Mouse (Mus musculus): ENCODE measurements around the gene Pik3c2g. TPM values are rescaled to one million over a fixed set of nuclear protein-coding genes. Genes with fewer than 3 reads are reported as not detected.

The Pik3c2g gene
- polyA plus RNA-seq, 1 experiment from 2014 or later, result 0.21 TPM

DNA sequence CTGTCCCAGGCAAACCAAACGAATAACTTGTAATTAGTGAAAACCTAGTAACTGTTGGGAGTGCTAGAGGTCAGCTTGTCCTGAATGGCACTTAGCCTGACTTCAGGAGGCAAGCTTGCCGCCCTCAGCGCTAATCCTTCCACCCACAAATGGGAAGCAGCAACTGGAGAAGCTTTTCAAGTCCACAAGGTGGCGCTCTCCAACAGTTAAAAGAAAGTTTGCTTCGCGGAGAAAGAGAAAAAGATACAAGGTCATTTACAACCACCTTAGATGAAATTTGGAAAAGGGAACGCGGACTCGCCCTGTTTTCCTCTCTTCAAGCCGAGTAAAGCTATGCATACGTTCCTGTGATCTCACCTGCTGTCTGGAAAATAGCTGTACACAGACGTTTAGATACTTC lies 2.3 kb downstream of the Pik3c2g start:
- Histone ChIP-seq H3K9ac (no peak overlapping the region), H3K27me3 (ENCODE audit: control insufficient read depth, insufficient read depth, low read length) (no peaks in the 10 kb centered on the region; the same call in 1 of the 2 replicates), H3K4me2 (replicated peaks) (0 out of 2 replicates have a peak overlapping the region, but pooled peaks have one; percentile 5), H3K36me3 (replicated peaks; ENCODE audit: control insufficient read depth, insufficient read depth) (no peaks in the 10 kb centered on the region), H3K9me3 (ENCODE audit: control insufficient read depth, low read length) (no peaks in the 10 kb centered on the region), H3K4me1 (replicated peaks; ENCODE audit: control insufficient read depth, insufficient read depth, low read length) (0 out of 2 replicates have a peak, but pooled peaks cover 4% of the 10 kb centered on the region), H3K27ac (no peak overlapping the region), H3K4me3 (replicated peaks; ENCODE audit: low read length) (no peak overlapping the region)
- 8% methylated on average over 12 of the region's 12 CpGs for WGBS
- no peak; the same call in 1 of the 2 replicates for ATAC-seq (ENCODE audit: low FRiP score)
- DNase-seq (ENCODE audit: low spot score), result peak; percentile 93

DNA sequence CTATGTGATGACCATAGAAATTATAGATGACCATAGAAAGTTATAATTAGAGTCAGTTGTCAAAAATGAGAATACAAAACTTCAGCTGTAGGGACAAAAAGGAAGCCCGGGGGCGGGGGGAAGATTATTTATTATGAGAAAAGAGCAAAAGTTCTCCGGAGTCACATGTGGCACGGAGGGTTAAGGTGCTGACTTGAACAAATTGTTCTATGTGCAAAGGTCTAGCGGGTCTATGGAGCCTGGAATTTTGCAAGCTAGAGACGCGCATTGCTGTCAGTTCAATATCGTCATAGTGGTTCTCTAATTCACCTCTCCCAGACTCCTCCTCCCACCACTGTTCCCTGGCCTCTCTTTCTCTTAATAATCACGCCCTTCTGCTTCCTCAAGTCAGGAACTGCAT lies 2.8 kb downstream of the Pik3c2g start:
- ATAC-seq (ENCODE audit: low FRiP score) (no peak), DNase-seq (ENCODE audit: low spot score) (no peak)
- no peaks in the 10 kb centered on the region for H3K36me3 ChIP-seq (replicated peaks; ENCODE audit: control insufficient read depth, insufficient read depth)
- H3K9me3 ChIP-seq (ENCODE audit: control insufficient read depth, low read length), result no peaks in the 10 kb centered on the region
- H3K4me3 ChIP-seq (replicated peaks; ENCODE audit: low read length), result no peak overlapping the region
- 0 out of 2 replicates have a peak, but pooled peaks cover 4% of the 10 kb centered on the region for H3K4me1 ChIP-seq (replicated peaks; ENCODE audit: control insufficient read depth, insufficient read depth, low read length)
- H3K4me2 ChIP-seq (replicated peaks), result 0 out of 2 replicates have a peak overlapping the region, but pooled peaks have one; percentile 5
- H3K27me3 ChIP-seq (ENCODE audit: control insufficient read depth, insufficient read depth, low read length), result no peaks in the 10 kb centered on the region; the same call in 1 of the 2 replicates
- H3K9ac ChIP-seq, result no peak overlapping the region
- H3K27ac ChIP-seq, result no peak overlapping the region
- whole genome bisulfite sequencing, result 73% methylated on average over 9 of the region's 9 CpGs

GRCm38 (mm10) chr6:139592081-139592480 lies 5.1 kb downstream of the Pik3c2g start:
- Histone ChIP-seq H3K27me3 (ENCODE audit: control insufficient read depth, insufficient read depth, low read length) (no peaks in the 10 kb centered on the region; the same call in 1 of the 2 replicates), H3K4me3 (replicated peaks; ENCODE audit: low read length) (no peak overlapping the region), H3K27ac (no peak overlapping the region), H3K9ac (no peak overlapping the region), H3K4me2 (replicated peaks) (no peak overlapping the region), H3K4me1 (replicated peaks; ENCODE audit: control insufficient read depth, insufficient read depth, low read length) (0 out of 2 replicates have a peak, but pooled peaks cover 4% of the 10 kb centered on the region), H3K9me3 (ENCODE audit: control insufficient read depth, low read length) (no peaks in the 10 kb centered on the region), H3K36me3 (replicated peaks; ENCODE audit: control insufficient read depth, insufficient read depth) (no peaks in the 10 kb centered on the region)
- ATAC-seq (ENCODE audit: low FRiP score) (no peak), DNase-seq (ENCODE audit: low spot score) (no peak)
- WGBS, result 56% methylated on average over 3 of the region's 3 CpGs

- Histone ChIP-seq H3K27me3 (ENCODE audit: control insufficient read depth, insufficient read depth, low read length) (no peaks in the 10 kb centered on the region), H3K4me3 (replicated peaks; ENCODE audit: low read length) (no peak overlapping the region), H3K4me2 (replicated peaks) (no peak overlapping the region), H3K27ac (no peak overlapping the region), H3K36me3 (replicated peaks; ENCODE audit: control insufficient read depth, insufficient read depth) (no peaks in the 10 kb centered on the region), H3K9ac (no peak overlapping the region), H3K9me3 (ENCODE audit: control insufficient read depth, low read length) (no peaks in the 10 kb centered on the region), H3K4me1 (replicated peaks; ENCODE audit: control insufficient read depth, insufficient read depth, low read length) (0 out of 2 replicates have a peak, but pooled peaks cover 4% of the 10 kb centered on the region)
- WGBS, result 49% methylated on average over 2 of the region's 2 CpGs
- ATAC-seq (ENCODE audit: low FRiP score) (no peak), DNase-seq (ENCODE audit: low spot score) (no peak)
Observed at GRCm38 (mm10) chr6:139596433-139596832, 9.4 kb downstream of the Pik3c2g start.

GRCm38 (mm10) chr6:139599216-139599615 lies 12.2 kb downstream of the Pik3c2g start:
- DNase-seq (ENCODE audit: low spot score) (no peak), ATAC-seq (ENCODE audit: low FRiP score) (no peak)
- H3K4me2 ChIP-seq (replicated peaks), result no peak overlapping the region
- H3K9me3 ChIP-seq (ENCODE audit: control insufficient read depth, low read length), result no peaks in the 10 kb centered on the region
- no peak overlapping the region for H3K9ac ChIP-seq
- H3K4me3 ChIP-seq (replicated peaks; ENCODE audit: low read length), result no peak overlapping the region
- H3K4me1 ChIP-seq (replicated peaks; ENCODE audit: control insufficient read depth, insufficient read depth, low read length), result no peaks in the 10 kb centered on the region
- no peaks in the 10 kb centered on the region for H3K27me3 ChIP-seq (ENCODE audit: control insufficient read depth, insufficient read depth, low read length)
- no peaks in the 10 kb centered on the region for H3K36me3 ChIP-seq (replicated peaks; ENCODE audit: control insufficient read depth, insufficient read depth)
- H3K27ac ChIP-seq, result no peak overlapping the region
- WGBS, result 93% methylated on average over 1 of the region's 1 CpGs

DNA sequence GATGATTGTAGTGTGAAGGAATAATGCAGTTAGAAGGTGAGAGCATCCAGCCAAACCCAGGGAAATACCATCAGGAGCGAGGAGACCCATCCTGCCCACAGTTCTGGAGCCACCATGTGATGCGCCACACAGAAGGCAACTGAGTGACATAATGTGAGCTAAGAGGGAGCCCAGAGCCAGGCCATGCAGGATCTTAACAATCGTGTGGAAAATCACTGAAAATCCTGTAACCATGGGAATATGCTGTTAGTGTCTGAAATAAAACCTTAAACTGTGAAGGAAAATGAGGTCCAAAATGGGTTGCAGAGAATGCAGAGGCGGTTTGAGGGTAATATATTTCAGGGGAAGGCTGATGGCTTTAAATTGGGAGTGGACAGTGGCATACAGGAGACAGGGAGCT lies 31.8 kb downstream of the Pik3c2g start:
- no peak overlapping the region for H3K4me2 ChIP-seq (replicated peaks)
- no peak overlapping the region for H3K9ac ChIP-seq
- H3K4me3 ChIP-seq (replicated peaks; ENCODE audit: low read length), result no peak overlapping the region
- H3K36me3 ChIP-seq (replicated peaks; ENCODE audit: control insufficient read depth, insufficient read depth), result no peaks in the 10 kb centered on the region
- DNase-seq (ENCODE audit: low spot score) (no peak), ATAC-seq (ENCODE audit: low FRiP score) (no peak)
- H3K4me1 ChIP-seq (replicated peaks; ENCODE audit: control insufficient read depth, insufficient read depth, low read length), result no peaks in the 10 kb centered on the region
- H3K9me3 ChIP-seq (ENCODE audit: control insufficient read depth, low read length), result no peaks in the 10 kb centered on the region
- no peak overlapping the region for H3K27ac ChIP-seq
- 91% methylated on average over 4 of the region's 4 CpGs for WGBS
- no peaks in the 10 kb centered on the region for H3K27me3 ChIP-seq (ENCODE audit: control insufficient read depth, insufficient read depth, low read length)

DNA sequence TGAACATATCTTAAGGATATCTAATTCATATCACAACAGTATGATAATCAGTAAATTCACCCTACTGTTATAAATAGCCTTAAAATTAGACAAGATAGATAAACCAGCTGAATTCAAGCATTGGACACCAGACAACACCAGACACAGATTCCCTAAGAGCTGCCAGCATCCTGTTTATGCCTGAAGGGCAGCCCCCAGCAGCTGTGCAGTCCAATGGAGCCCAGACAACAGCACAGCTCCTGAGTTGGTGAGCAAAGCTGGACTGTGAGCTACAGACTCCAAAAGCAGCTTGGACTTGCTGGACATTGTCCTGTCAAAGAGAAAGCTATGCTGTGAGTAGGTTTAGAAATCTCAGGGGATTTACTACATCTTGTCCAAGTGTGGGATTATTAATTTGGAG lies 37.7 kb downstream of the Pik3c2g start:
- H3K27me3 ChIP-seq (ENCODE audit: control insufficient read depth, insufficient read depth, low read length), result no peaks in the 10 kb centered on the region
- no peak overlapping the region for H3K4me2 ChIP-seq (replicated peaks)
- no peaks in the 10 kb centered on the region for H3K36me3 ChIP-seq (replicated peaks; ENCODE audit: control insufficient read depth, insufficient read depth)
- DNase-seq (ENCODE audit: low spot score), result no peak
- H3K9ac ChIP-seq, result no peak overlapping the region
- no peak overlapping the region for H3K27ac ChIP-seq
- H3K4me3 ChIP-seq (replicated peaks; ENCODE audit: low read length), result no peak overlapping the region
- H3K9me3 ChIP-seq (ENCODE audit: control insufficient read depth, low read length), result no peaks in the 10 kb centered on the region
- no peaks in the 10 kb centered on the region for H3K4me1 ChIP-seq (replicated peaks; ENCODE audit: control insufficient read depth, insufficient read depth, low read length)
- no peak for ATAC-seq (ENCODE audit: low FRiP score)

GRCm38 (mm10) chr6:139634561-139634960 lies 47.5 kb downstream of the Pik3c2g start:
- H3K27ac ChIP-seq, result no peak overlapping the region
- H3K27me3 ChIP-seq (ENCODE audit: control insufficient read depth, insufficient read depth, low read length), result no peaks in the 10 kb centered on the region
- H3K9me3 ChIP-seq (ENCODE audit: control insufficient read depth, low read length), result no peaks in the 10 kb centered on the region
- no peaks in the 10 kb centered on the region for H3K36me3 ChIP-seq (replicated peaks; ENCODE audit: control insufficient read depth, insufficient read depth)
- no peaks in the 10 kb centered on the region for H3K4me1 ChIP-seq (replicated peaks; ENCODE audit: control insufficient read depth, insufficient read depth, low read length)
- H3K4me3 ChIP-seq (replicated peaks; ENCODE audit: low read length), result no peak overlapping the region
- ATAC-seq (ENCODE audit: low FRiP score) (no peak), DNase-seq (ENCODE audit: low spot score) (no peak)
- no peak overlapping the region for H3K9ac ChIP-seq
- WGBS, result 85% methylated on average over 3 of the region's 3 CpGs
- no peak overlapping the region for H3K4me2 ChIP-seq (replicated peaks)

DNA sequence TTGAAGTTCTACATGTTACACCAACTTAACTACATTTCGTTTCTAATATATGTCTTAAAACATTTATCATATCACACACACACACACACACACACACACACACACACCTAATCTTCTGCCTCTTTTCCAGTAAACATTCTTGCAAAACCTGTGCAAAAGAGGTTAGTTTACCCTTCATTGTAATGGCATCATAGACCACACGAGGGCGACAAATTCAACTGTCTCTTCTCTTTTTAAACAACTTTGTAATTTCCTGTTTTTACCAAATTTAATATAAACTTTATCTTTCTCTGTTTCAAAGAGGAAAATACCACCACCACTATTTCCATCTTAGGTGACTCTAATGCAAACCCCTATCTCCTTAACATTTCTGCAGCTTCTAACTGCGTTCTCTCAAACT lies 68.4 kb downstream of the Pik3c2g start:
- DNase-seq (ENCODE audit: low spot score), result peak; percentile 70
- ATAC-seq (ENCODE audit: low FRiP score), result no peak

GRCm38 (mm10) chr6:139662462-139662861 lies 75.4 kb downstream of the Pik3c2g start:
- WGBS, result 40% methylated on average over 1 of the region's 1 CpGs
- ATAC-seq (ENCODE audit: low FRiP score) (peak; percentile 37; the same call in 1 of the 2 replicates), DNase-seq (ENCODE audit: low spot score) (peak; percentile 58)
- H3K4me1 ChIP-seq (replicated peaks; ENCODE audit: control insufficient read depth, insufficient read depth, low read length), result no peaks in the 10 kb centered on the region
- no peak overlapping the region for H3K9ac ChIP-seq
- H3K27me3 ChIP-seq (ENCODE audit: control insufficient read depth, insufficient read depth, low read length), result no peaks in the 10 kb centered on the region
- H3K36me3 ChIP-seq (replicated peaks; ENCODE audit: control insufficient read depth, insufficient read depth), result no peaks in the 10 kb centered on the region
- H3K4me3 ChIP-seq (replicated peaks; ENCODE audit: low read length), result no peak overlapping the region
- H3K9me3 ChIP-seq (ENCODE audit: control insufficient read depth, low read length), result peaks cover 4% of the 10 kb centered on the region; the same call in 1 of the 2 replicates
- no peak overlapping the region for H3K27ac ChIP-seq
- H3K4me2 ChIP-seq (replicated peaks), result no peak overlapping the region

More for the DNA sequence above, 68.4 kb downstream of the Pik3c2g start:
- 32% methylated on average over 4 of the region's 4 CpGs for WGBS
- no peaks in the 10 kb centered on the region for H3K36me3 ChIP-seq (replicated peaks; ENCODE audit: control insufficient read depth, insufficient read depth)
- no peak overlapping the region for H3K9ac ChIP-seq
- H3K4me3 ChIP-seq (replicated peaks; ENCODE audit: low read length), result no peak overlapping the region
- H3K9me3 ChIP-seq (ENCODE audit: control insufficient read depth, low read length), result peaks cover 4% of the 10 kb centered on the region; the same call in 1 of the 2 replicates
- no peaks in the 10 kb centered on the region for H3K4me1 ChIP-seq (replicated peaks; ENCODE audit: control insufficient read depth, insufficient read depth, low read length)
- no peak overlapping the region for H3K4me2 ChIP-seq (replicated peaks)
- no peaks in the 10 kb centered on the region for H3K27me3 ChIP-seq (ENCODE audit: control insufficient read depth, insufficient read depth, low read length)
- no peak overlapping the region for H3K27ac ChIP-seq
